ENCODE assay signal across 22 mouse cellular contexts in genomic region chr9:82402355-82402754, GRCm38 (mm10).
DNase-seq lines count a peak whose midpoint lies in the region; ATAC-seq lines count a peak whose summit lies in the region.
"Had no signal": no experiment of that assay in that cellular context is flagged by ENCODE, and none has a peak within 500 bp of the region (broad histone marks: within the 10 kb centered on the region; RNA-seq: fewer than 3 reads in every experiment).

No protein-coding gene starts in this region.

- ATAC-seq in hindbrain, embryonic 16.5 days: peak; percentile 76
- ATAC-seq in hindbrain, embryonic 12.5 days (ENCODE audit: low FRiP score): no peak
- ATAC-seq in midbrain, embryonic 14.5 days (ENCODE audit: low FRiP score, low TSS enrichment): peak; percentile 27; the same call in 1 of the 2 replicates
- ATAC-seq in midbrain, embryonic 13.5 days: no peak
- ATAC-seq: activated CD4-positive, CD25-positive, alpha-beta regulatory T cell, adult 4 months; forebrain, embryonic 16.5 days; liver, postnatal 0 days; midbrain, embryonic 16.5 days had no signal

- H3K36me3 ChIP-seq in hindbrain, embryonic 16.5 days (ENCODE audit: control insufficient read depth, insufficient read depth, low read length): no peaks in the 10 kb centered on the region
- H3K36me3 ChIP-seq in hindbrain, embryonic 12.5 days: no peaks in the 10 kb centered on the region
- no peaks in the 10 kb centered on the region for H3K36me3 ChIP-seq in midbrain, embryonic 14.5 days (ENCODE audit: control insufficient read depth, insufficient read depth, low read length)
- H3K36me3 ChIP-seq in midbrain, embryonic 13.5 days: no peaks in the 10 kb centered on the region
- H3K36me3 ChIP-seq: embryonic facial prominence, embryonic 10.5 days; neural tube, embryonic 12.5 days had no signal

- H3K9ac ChIP-seq in hindbrain, embryonic 16.5 days (ENCODE audit: low read depth, low read length): no peak overlapping the region
- no peak overlapping the region for H3K9ac ChIP-seq in hindbrain, embryonic 12.5 days
- no peak overlapping the region for H3K9ac ChIP-seq in midbrain, embryonic 14.5 days (replicated peaks; ENCODE audit: low read length)
- H3K9ac ChIP-seq in midbrain, embryonic 13.5 days (replicated peaks): no peak overlapping the region
- H3K9ac ChIP-seq: liver, postnatal 0 days; neural tube, embryonic 12.5 days had no signal

- no peak overlapping the region for H3K4me2 ChIP-seq in hindbrain, embryonic 16.5 days (ENCODE audit: low read length)
- no peak overlapping the region for H3K4me2 ChIP-seq in hindbrain, embryonic 12.5 days (replicated peaks)
- no peak overlapping the region for H3K4me2 ChIP-seq in midbrain, embryonic 14.5 days (ENCODE audit: low read length)
- H3K4me2 ChIP-seq in midbrain, embryonic 13.5 days (replicated peaks): no peak overlapping the region
- H3K4me2 ChIP-seq: neural tube, embryonic 12.5 days had no signal

- peak; percentile 4 for DNase-seq in cerebellum, adult 9-11 months
- DNase-seq in cerebellum, adult 8-10 months: no peak
- no peak for DNase-seq in midbrain, embryonic 14.5 days
- DNase-seq in layer of hippocampus, postnatal 14 days (ENCODE audit: low spot score in 2 of 2): peak; percentile 6 to 8
- no peak for DNase-seq in thymus, postnatal 36 days
- DNase-seq: adrenal gland, postnatal 25 days; gastrocnemius, postnatal 10 days; heart, postnatal 10 days; kidney, postnatal 10 days; liver, postnatal 0 days; thymus, postnatal 4 days had no signal

- H3K27me3 ChIP-seq in hindbrain, embryonic 16.5 days (replicated peaks; ENCODE audit: control insufficient read depth, insufficient read depth, low read length): no peaks in the 10 kb centered on the region
- H3K27me3 ChIP-seq in hindbrain, embryonic 12.5 days: no peaks in the 10 kb centered on the region
- H3K27me3 ChIP-seq in midbrain, embryonic 14.5 days (ENCODE audit: control insufficient read depth, insufficient read depth, low read length): no peaks in the 10 kb centered on the region
- no peaks in the 10 kb centered on the region for H3K27me3 ChIP-seq in midbrain, embryonic 13.5 days
- H3K27me3 ChIP-seq: neural tube, embryonic 12.5 days had no signal

- no peak overlapping the region for H3K4me3 ChIP-seq in hindbrain, embryonic 16.5 days (ENCODE audit: low read length)
- H3K4me3 ChIP-seq in hindbrain, embryonic 12.5 days: no peak overlapping the region
- H3K4me3 ChIP-seq in midbrain, embryonic 14.5 days (replicated peaks; ENCODE audit: low read depth, low read length): no peak overlapping the region
- no peak overlapping the region for H3K4me3 ChIP-seq in midbrain, embryonic 13.5 days (replicated peaks)
- H3K4me3 ChIP-seq: embryonic facial prominence, embryonic 10.5 days; erythroblast, embryonic 14.5 days; neural tube, embryonic 12.5 days had no signal

- H3K9me3 ChIP-seq in hindbrain, embryonic 16.5 days (ENCODE audit: control insufficient read depth, low read length): no peaks in the 10 kb centered on the region
- no peaks in the 10 kb centered on the region for H3K9me3 ChIP-seq in hindbrain, embryonic 12.5 days (replicated peaks)
- no peaks in the 10 kb centered on the region for H3K9me3 ChIP-seq in midbrain, embryonic 14.5 days (ENCODE audit: control insufficient read depth, low read length)
- no peaks in the 10 kb centered on the region for H3K9me3 ChIP-seq in midbrain, embryonic 13.5 days
- H3K9me3 ChIP-seq: embryonic facial prominence, embryonic 10.5 days; neural tube, embryonic 12.5 days had no signal

- no peak overlapping the region for H3K27ac ChIP-seq in hindbrain, embryonic 16.5 days (ENCODE audit: low read depth, low read length)
- H3K27ac ChIP-seq in hindbrain, embryonic 12.5 days: no peak overlapping the region
- H3K27ac ChIP-seq in midbrain, embryonic 14.5 days (replicated peaks; ENCODE audit: low read depth, low read length): no peak overlapping the region
- H3K27ac ChIP-seq in midbrain, embryonic 13.5 days: no peak overlapping the region
- H3K27ac ChIP-seq: embryonic facial prominence, embryonic 10.5 days; macrophage; neural tube, embryonic 12.5 days; stomach, postnatal 0 days had no signal

- H3K4me1 ChIP-seq in hindbrain, embryonic 16.5 days (ENCODE audit: control insufficient read depth, insufficient read depth, low read depth, low read length): no peaks in the 10 kb centered on the region
- no peaks in the 10 kb centered on the region for H3K4me1 ChIP-seq in hindbrain, embryonic 12.5 days
- H3K4me1 ChIP-seq in midbrain, embryonic 14.5 days (ENCODE audit: control insufficient read depth, insufficient read depth, low read length): no peaks in the 10 kb centered on the region
- no peaks in the 10 kb centered on the region for H3K4me1 ChIP-seq in midbrain, embryonic 13.5 days (replicated peaks)
- H3K4me1 ChIP-seq: embryonic facial prominence, embryonic 10.5 days; neural tube, embryonic 12.5 days had no signal

- WGBS in hindbrain, embryonic 16.5 days: 58% methylated on average over 3 of the region's 3 CpGs
- 70% methylated on average over 3 of the region's 3 CpGs for WGBS in hindbrain, embryonic 12.5 days
- 62% methylated on average over 3 of the region's 3 CpGs for WGBS in midbrain, embryonic 14.5 days
- 64% methylated on average over 3 of the region's 3 CpGs for WGBS in midbrain, embryonic 13.5 days

Comparison
In these comparisons a context has a peak if more than half of its experiments do, and no peak if none do; other contexts are left out.
1. DNase-seq: peak in cerebellum, adult 9-11 months (single experiment) and layer of hippocampus, postnatal 14 days (2 of 2); none in cerebellum, adult 8-10 months (single experiment), midbrain, embryonic 14.5 days (single experiment) and thymus, postnatal 36 days (0 of 2).
2. ATAC-seq: peak in hindbrain, embryonic 16.5 days (single experiment) and midbrain, embryonic 14.5 days (single experiment); none in hindbrain, embryonic 12.5 days (single experiment) and midbrain, embryonic 13.5 days (single experiment).